Mouse (Mus musculus): ENCODE measurements around the gene Sh3pxd2b. TPM values are rescaled to one million over a fixed set of nuclear protein-coding genes. Genes with fewer than 3 reads are reported as not detected.

Gene Sh3pxd2b
- polyA plus RNA-seq, 1 experiment from 2014 or later, result 28.4 TPM

DNA sequence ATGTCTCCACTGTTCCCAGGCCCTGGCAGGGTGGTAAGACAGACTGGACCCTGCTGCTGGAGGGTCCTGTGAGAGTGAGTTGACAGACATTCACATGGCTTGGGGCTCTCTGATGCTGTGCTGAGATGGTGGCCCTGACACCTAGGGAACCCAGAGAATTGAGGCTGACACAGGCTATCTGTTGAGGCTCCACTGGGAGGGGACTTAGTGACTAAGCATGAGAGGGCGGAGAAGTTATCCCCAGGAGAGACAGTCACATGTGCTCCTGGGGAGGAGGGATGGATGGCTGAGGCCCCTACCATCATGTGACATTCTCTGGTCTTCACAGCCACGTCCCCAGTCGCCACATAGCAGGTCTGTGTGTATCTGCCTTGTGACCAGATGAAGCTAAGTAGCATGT lies 15.6 kb downstream of the Sh3pxd2b start:
- Histone ChIP-seq H3K9me3 (ENCODE audit: control insufficient read depth, low read length) (no peaks in the 10 kb centered on the region), H3K36me3 (ENCODE audit: control insufficient read depth, insufficient read depth, low read length) (no peaks in the 10 kb centered on the region; the same call in 1 of the 2 replicates), H3K27me3 (ENCODE audit: control insufficient read depth, insufficient read depth, low read length) (no peaks in the 10 kb centered on the region), H3K4me2 (ENCODE audit: low read depth, low read length, severe bottlenecking) (no peak overlapping the region), H3K9ac (ENCODE audit: low read length) (no peak overlapping the region), H3K27ac (ENCODE audit: low read depth, low read length) (no peak overlapping the region), H3K4me1 (replicated peaks; ENCODE audit: control insufficient read depth, insufficient read depth, low read length) (no peaks in the 10 kb centered on the region), H3K4me3 (ENCODE audit: low read depth, low read length) (no peak overlapping the region)
- ATAC-seq (replicated peaks; ENCODE audit: low FRiP score) (no peak), DNase-seq (ENCODE audit: low spot score) (no peak)
- WGBS, result 85% methylated on average over 3 of the region's 3 CpGs

DNA sequence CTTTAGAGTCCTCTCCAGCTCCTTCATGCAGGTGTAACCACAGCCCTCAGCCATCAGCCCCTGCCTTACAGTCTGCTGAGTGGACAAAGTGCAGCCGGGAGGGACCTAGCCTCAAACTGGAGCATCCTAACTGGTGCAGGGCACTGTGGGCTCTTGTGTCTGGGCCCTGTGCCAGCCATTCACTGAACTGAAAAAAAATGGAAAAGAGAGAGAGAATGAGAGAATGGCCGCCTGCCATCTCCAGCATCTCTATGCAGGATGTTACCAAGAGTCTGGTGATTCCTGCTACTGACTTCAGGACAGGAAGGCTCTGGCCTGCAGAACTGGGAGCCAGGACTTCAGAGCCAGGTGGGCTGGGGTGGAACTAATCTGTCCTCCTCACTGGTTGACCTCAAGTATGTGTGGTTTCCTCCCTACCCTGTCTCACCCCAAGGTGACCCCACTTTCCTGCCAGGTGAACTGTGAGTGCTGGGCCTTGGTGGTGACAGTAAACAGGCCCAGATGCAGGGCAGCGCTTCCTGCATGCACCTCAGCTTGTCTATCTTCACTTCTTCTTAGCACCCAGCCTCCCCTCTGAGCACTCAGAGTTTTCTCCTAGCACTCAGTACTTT lies 16.1 kb downstream of the Sh3pxd2b start:
- no peak overlapping the region for H3K27ac ChIP-seq (ENCODE audit: low read depth, low read length)
- DNase-seq (ENCODE audit: low spot score), result no peak
- no peak overlapping the region for H3K4me3 ChIP-seq (ENCODE audit: low read depth, low read length)
- ATAC-seq (replicated peaks; ENCODE audit: low FRiP score), result 0 out of 2 replicates have a peak, but pooled peaks have one; percentile 39
- H3K4me2 ChIP-seq (ENCODE audit: low read depth, low read length, severe bottlenecking), result no peak overlapping the region
- H3K4me1 ChIP-seq (replicated peaks; ENCODE audit: control insufficient read depth, insufficient read depth, low read length), result no peaks in the 10 kb centered on the region
- no peaks in the 10 kb centered on the region for H3K27me3 ChIP-seq (ENCODE audit: control insufficient read depth, insufficient read depth, low read length)
- 80% methylated on average over 3 of the region's 3 CpGs for WGBS
- no peak overlapping the region for H3K9ac ChIP-seq (ENCODE audit: low read length)
- H3K9me3 ChIP-seq (ENCODE audit: control insufficient read depth, low read length), result no peaks in the 10 kb centered on the region
- H3K36me3 ChIP-seq (ENCODE audit: control insufficient read depth, insufficient read depth, low read length), result no peaks in the 10 kb centered on the region; the same call in 1 of the 2 replicates

DNA sequence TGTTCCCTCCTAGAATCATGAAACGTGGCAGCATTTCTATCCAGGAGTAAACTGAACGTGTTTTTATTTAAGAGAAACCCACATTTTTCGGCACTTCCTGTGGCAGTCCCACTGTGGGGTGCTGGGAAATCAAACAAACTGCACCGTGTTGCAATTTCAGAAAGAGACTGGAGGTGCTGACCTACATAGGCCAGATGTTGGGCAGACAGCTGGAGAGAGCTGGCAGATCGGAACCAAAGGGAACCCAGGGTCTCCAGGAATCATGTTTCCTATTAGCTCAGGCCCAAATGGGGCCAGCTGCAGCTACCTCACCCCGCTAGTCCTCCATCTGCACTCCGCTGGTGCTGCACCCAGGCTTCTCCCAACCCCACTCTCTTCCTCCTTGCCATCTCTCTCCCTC lies 16.8 kb downstream of the Sh3pxd2b start:
- Histone ChIP-seq H3K27me3 (ENCODE audit: control insufficient read depth, insufficient read depth, low read length) (no peaks in the 10 kb centered on the region), H3K9me3 (ENCODE audit: control insufficient read depth, low read length) (no peaks in the 10 kb centered on the region), H3K27ac (ENCODE audit: low read depth, low read length) (no peak overlapping the region), H3K36me3 (ENCODE audit: control insufficient read depth, insufficient read depth, low read length) (no peaks in the 10 kb centered on the region; the same call in 1 of the 2 replicates), H3K9ac (ENCODE audit: low read length) (no peak overlapping the region), H3K4me2 (ENCODE audit: low read depth, low read length, severe bottlenecking) (no peak overlapping the region), H3K4me1 (replicated peaks; ENCODE audit: control insufficient read depth, insufficient read depth, low read length) (no peaks in the 10 kb centered on the region), H3K4me3 (ENCODE audit: low read depth, low read length) (no peak overlapping the region)
- WGBS, result 81% methylated on average over 7 of the region's 7 CpGs
- ATAC-seq (replicated peaks; ENCODE audit: low FRiP score), result no peak
- DNase-seq (ENCODE audit: low spot score), result no peak

DNA sequence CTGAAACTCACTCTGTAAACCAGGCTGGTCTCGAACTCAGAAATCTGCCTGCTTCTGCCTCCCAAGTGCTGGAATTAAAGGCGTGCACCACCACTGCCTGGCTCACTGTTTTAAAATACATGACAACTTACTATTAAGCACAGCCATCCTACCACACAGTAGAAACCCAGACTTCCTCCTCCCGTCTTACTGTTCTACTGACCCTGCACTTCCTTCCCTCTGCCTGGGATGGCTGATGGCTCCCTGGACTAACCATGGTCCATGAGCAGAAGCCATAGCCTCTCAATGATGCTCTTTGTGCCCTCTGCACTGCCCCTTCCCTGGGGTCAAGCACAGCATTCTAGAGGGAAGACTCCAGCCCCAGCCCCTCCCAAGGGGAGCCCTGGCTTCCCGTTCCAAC lies 17.9 kb downstream of the Sh3pxd2b start:
- no peaks in the 10 kb centered on the region for H3K4me1 ChIP-seq (replicated peaks; ENCODE audit: control insufficient read depth, insufficient read depth, low read length)
- DNase-seq (ENCODE audit: low spot score) (no peak), ATAC-seq (replicated peaks; ENCODE audit: low FRiP score) (no peak)
- H3K4me2 ChIP-seq (ENCODE audit: low read depth, low read length, severe bottlenecking), result no peak overlapping the region
- WGBS, result 84% methylated on average over 4 of the region's 4 CpGs
- H3K9me3 ChIP-seq (ENCODE audit: control insufficient read depth, low read length), result no peaks in the 10 kb centered on the region
- H3K27ac ChIP-seq (ENCODE audit: low read depth, low read length), result no peak overlapping the region
- no peaks in the 10 kb centered on the region for H3K36me3 ChIP-seq (ENCODE audit: control insufficient read depth, insufficient read depth, low read length)
- no peak overlapping the region for H3K4me3 ChIP-seq (ENCODE audit: low read depth, low read length)
- H3K9ac ChIP-seq (ENCODE audit: low read length), result no peak overlapping the region
- no peaks in the 10 kb centered on the region for H3K27me3 ChIP-seq (ENCODE audit: control insufficient read depth, insufficient read depth, low read length)

DNA sequence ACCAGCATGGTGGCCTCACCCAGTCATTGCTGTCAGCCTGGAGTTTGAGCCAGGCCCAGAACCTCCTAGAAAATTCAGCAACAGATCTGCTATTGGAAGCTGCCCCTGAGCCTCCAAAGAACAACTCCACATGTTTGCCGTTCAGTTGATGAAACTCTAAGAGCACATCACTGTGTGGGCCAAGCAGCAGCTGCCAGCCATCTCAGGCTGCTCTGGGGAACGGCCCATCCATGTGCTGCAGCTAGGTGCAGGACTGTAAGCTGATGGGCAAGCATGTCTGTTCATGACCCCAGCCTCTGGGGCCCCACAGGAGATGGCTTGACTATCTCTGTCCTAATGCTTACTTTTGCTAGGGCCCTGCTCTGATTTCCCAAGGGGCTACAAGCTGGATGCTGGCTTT lies 19.4 kb downstream of the Sh3pxd2b start:
- no peaks in the 10 kb centered on the region for H3K27me3 ChIP-seq (ENCODE audit: control insufficient read depth, insufficient read depth, low read length)
- H3K9me3 ChIP-seq (ENCODE audit: control insufficient read depth, low read length), result no peaks in the 10 kb centered on the region
- H3K4me1 ChIP-seq (replicated peaks; ENCODE audit: control insufficient read depth, insufficient read depth, low read length), result no peaks in the 10 kb centered on the region
- no peak overlapping the region for H3K9ac ChIP-seq (ENCODE audit: low read length)
- no peak overlapping the region for H3K4me2 ChIP-seq (ENCODE audit: low read depth, low read length, severe bottlenecking)
- H3K36me3 ChIP-seq (ENCODE audit: control insufficient read depth, insufficient read depth, low read length), result no peaks in the 10 kb centered on the region
- ATAC-seq (replicated peaks; ENCODE audit: low FRiP score) (no peak), DNase-seq (ENCODE audit: low spot score) (no peak)
- H3K27ac ChIP-seq (ENCODE audit: low read depth, low read length), result no peak overlapping the region
- H3K4me3 ChIP-seq (ENCODE audit: low read depth, low read length), result no peak overlapping the region
- 78% methylated on average over 2 of the region's 2 CpGs for WGBS

DNA sequence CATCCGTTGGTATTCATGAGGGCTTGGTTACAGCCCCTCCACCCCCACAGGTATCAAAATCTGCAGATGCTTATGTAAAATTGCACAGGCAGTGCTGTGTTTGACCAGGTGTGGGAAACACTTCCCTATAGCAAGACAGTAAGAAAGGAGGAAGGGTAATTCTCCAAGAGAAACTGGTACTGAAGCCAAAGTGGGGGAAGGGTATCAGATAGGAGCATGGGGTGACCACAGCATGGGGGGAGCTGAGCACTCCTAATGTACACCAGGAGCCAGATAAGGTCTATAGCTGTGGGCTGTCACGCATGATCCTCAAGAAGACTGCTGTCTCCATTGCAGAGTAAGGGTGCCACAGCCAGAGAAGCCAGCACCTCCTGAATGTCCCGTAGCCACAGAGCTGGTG lies 21.4 kb downstream of the Sh3pxd2b start:
- 95% methylated on average over 3 of the region's 3 CpGs for WGBS

DNA sequence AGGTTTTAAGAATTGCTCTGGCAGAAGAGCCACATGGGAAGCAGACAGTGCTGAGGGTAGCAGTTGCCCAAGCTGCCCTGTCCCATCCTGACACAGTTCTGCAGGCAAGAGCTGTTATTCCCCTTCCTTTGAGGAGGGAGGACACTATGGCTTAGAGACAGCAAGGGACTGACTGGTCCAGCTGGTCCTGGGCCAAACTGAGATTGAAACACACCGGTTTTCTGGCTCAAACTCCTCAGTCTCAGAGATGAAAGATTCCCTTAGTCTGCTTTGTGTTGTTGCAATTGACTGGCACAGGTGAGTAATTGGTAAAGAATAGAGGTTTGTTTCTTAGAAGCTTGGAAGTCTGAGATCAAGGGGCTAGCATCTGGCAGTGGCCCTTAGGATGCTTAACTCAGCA lies 23.3 kb downstream of the Sh3pxd2b start:
- Histone ChIP-seq H3K9ac (ENCODE audit: low read length) (no peak overlapping the region), H3K4me2 (ENCODE audit: low read depth, low read length, severe bottlenecking) (no peak overlapping the region), H3K27ac (ENCODE audit: low read depth, low read length) (no peak overlapping the region), H3K9me3 (ENCODE audit: control insufficient read depth, low read length) (no peaks in the 10 kb centered on the region), H3K4me1 (replicated peaks; ENCODE audit: control insufficient read depth, insufficient read depth, low read length) (no peaks in the 10 kb centered on the region), H3K27me3 (ENCODE audit: control insufficient read depth, insufficient read depth, low read length) (no peaks in the 10 kb centered on the region), H3K36me3 (ENCODE audit: control insufficient read depth, insufficient read depth, low read length) (peaks cover 3% of the 10 kb centered on the region; the same call in 1 of the 2 replicates), H3K4me3 (ENCODE audit: low read depth, low read length) (no peak overlapping the region)
- ATAC-seq (replicated peaks; ENCODE audit: low FRiP score), result no peak
- no peak for DNase-seq (ENCODE audit: low spot score)
- WGBS, result 96% methylated on average over 1 of the region's 1 CpGs

More for the DNA sequence above, 21.4 kb downstream of the Sh3pxd2b start:
- Histone ChIP-seq H3K4me1 (replicated peaks; ENCODE audit: control insufficient read depth, insufficient read depth, low read length) (no peaks in the 10 kb centered on the region), H3K27me3 (ENCODE audit: control insufficient read depth, insufficient read depth, low read length) (no peaks in the 10 kb centered on the region), H3K9ac (ENCODE audit: low read length) (no peak overlapping the region), H3K4me3 (ENCODE audit: low read depth, low read length) (no peak overlapping the region), H3K36me3 (ENCODE audit: control insufficient read depth, insufficient read depth, low read length) (peaks cover 3% of the 10 kb centered on the region; the same call in 1 of the 2 replicates), H3K27ac (ENCODE audit: low read depth, low read length) (no peak overlapping the region), H3K4me2 (ENCODE audit: low read depth, low read length, severe bottlenecking) (no peak overlapping the region), H3K9me3 (ENCODE audit: control insufficient read depth, low read length) (no peaks in the 10 kb centered on the region)
- no peak for ATAC-seq (replicated peaks; ENCODE audit: low FRiP score)
- DNase-seq (ENCODE audit: low spot score), result no peak

DNA sequence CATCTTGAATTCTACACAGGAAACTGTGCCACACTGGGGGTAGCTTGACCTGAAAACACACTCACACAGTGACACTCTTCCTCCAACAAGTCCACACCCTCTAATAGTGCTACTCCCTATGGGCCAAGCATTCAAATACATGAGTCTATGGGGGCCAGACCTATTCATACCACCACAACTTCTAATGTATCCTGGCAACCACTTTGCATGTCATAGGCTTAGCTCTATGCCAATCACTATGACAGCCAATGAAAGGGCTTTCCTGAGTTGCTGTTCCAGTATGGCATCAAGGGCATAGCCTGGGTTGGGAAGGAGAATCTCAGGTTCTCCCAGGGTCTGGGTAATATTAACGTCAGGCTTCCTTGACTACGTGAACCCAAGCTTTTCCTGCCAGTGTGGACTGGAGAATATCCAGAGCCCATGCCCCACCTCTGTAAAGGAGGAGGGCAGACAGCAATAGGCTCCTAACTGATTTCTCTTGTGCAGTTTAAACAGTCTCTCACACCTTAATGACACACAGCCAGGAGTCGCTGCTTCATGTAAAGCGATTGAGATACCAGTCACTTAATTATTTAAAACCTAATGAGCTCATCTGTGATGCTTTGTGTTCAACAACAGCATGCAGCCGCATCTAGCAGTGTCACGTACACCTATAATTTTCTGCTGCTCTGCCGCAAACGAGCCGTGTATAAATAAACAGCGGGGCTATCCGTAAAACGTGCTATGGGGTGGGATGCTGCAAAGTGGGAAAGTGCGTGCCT lies 25.8 kb downstream of the Sh3pxd2b start:
- no peaks in the 10 kb centered on the region for H3K9me3 ChIP-seq (ENCODE audit: control insufficient read depth, low read length)
- no peaks in the 10 kb centered on the region for H3K4me1 ChIP-seq (replicated peaks; ENCODE audit: control insufficient read depth, insufficient read depth, low read length)
- no peak for DNase-seq (ENCODE audit: low spot score)
- H3K9ac ChIP-seq (ENCODE audit: low read length), result no peak overlapping the region; the same call in 1 of the 2 replicates
- no peak overlapping the region for H3K27ac ChIP-seq (ENCODE audit: low read depth, low read length)
- H3K4me2 ChIP-seq (ENCODE audit: low read depth, low read length, severe bottlenecking), result no peak overlapping the region
- H3K4me3 ChIP-seq (ENCODE audit: low read depth, low read length), result no peak overlapping the region
- peaks cover 11% of the 10 kb centered on the region; the same call in 1 of the 2 replicates for H3K36me3 ChIP-seq (ENCODE audit: control insufficient read depth, insufficient read depth, low read length)
- 76% methylated on average over 13 of the region's 13 CpGs for WGBS
- no peaks in the 10 kb centered on the region for H3K27me3 ChIP-seq (ENCODE audit: control insufficient read depth, insufficient read depth, low read length)
- no peak; the same call in 1 of the 2 replicates for ATAC-seq (replicated peaks; ENCODE audit: low FRiP score)
